Mouse (Mus musculus): ENCODE results near the gene Klhl29.

Klhl29 gene

GRCm38 (mm10) chr12:5254246-5254982 lies 121.1 kb downstream of the Klhl29 start:
- DNase-seq (ENCODE audit: low spot score), result no peak

- DNase-seq (ENCODE audit: low spot score), result no peak
Measured at GRCm38 (mm10) chr12:5253289-5254005, 122.0 kb downstream of the Klhl29 start.

GRCm38 (mm10) chr12:5252569-5252968 lies 122.9 kb downstream of the Klhl29 start:
- DNase-seq (ENCODE audit: low spot score), result peak; percentile 44

- DNase-seq (ENCODE audit: low spot score), result peak; percentile 69
Measured at GRCm38 (mm10) chr12:5250042-5250441, 125.4 kb downstream of the Klhl29 start.

- DNase-seq (ENCODE audit: low spot score), result no peak
Measured at GRCm38 (mm10) chr12:5249068-5249467, 126.4 kb downstream of the Klhl29 start.

- peak; percentile 16 for DNase-seq (ENCODE audit: low spot score)
Measured at GRCm38 (mm10) chr12:5247505-5247904, 128.0 kb downstream of the Klhl29 start.

- DNase-seq (ENCODE audit: low spot score), result no peak
Measured at GRCm38 (mm10) chr12:5246721-5247341, 128.7 kb downstream of the Klhl29 start.

- DNase-seq (ENCODE audit: low spot score), result no peak
Measured at GRCm38 (mm10) chr12:5246193-5246621, 129.3 kb downstream of the Klhl29 start.

- DNase-seq (ENCODE audit: low spot score), result no peak
Measured at GRCm38 (mm10) chr12:5245207-5245597, 130.3 kb downstream of the Klhl29 start.

- no peak for DNase-seq (ENCODE audit: low spot score)
Measured at GRCm38 (mm10) chr12:5244431-5245206, 130.9 kb downstream of the Klhl29 start.

- no peak for DNase-seq (ENCODE audit: low spot score)
Measured at GRCm38 (mm10) chr12:5243867-5244266, 131.6 kb downstream of the Klhl29 start.

- DNase-seq (ENCODE audit: low spot score), result no peak
Measured at GRCm38 (mm10) chr12:5243449-5243848, 132.0 kb downstream of the Klhl29 start.

- DNase-seq (ENCODE audit: low spot score), result no peak
Measured at GRCm38 (mm10) chr12:5242551-5243330, 132.7 kb downstream of the Klhl29 start.

- DNase-seq (ENCODE audit: low spot score), result peak; percentile 47
Measured at GRCm38 (mm10) chr12:5239451-5240245, 135.8 kb downstream of the Klhl29 start.

GRCm38 (mm10) chr12:5237078-5237477 lies 138.4 kb downstream of the Klhl29 start:
- peak; percentile 43 for DNase-seq (ENCODE audit: low spot score)

GRCm38 (mm10) chr12:5235596-5235995 lies 139.9 kb downstream of the Klhl29 start:
- no peak for DNase-seq (ENCODE audit: low spot score)

GRCm38 (mm10) chr12:5230504-5230903 lies 145.0 kb downstream of the Klhl29 start:
- no peak for DNase-seq (ENCODE audit: low spot score)

GRCm38 (mm10) chr12:5226676-5227654 lies 148.5 kb downstream of the Klhl29 start:
- DNase-seq (ENCODE audit: low spot score), result peak; percentile 40

- no peak for DNase-seq (ENCODE audit: low spot score)
Measured at GRCm38 (mm10) chr12:5223595-5223994, 151.9 kb downstream of the Klhl29 start.

Measured in retina, embryonic 14.5 days (tissue).